22 mouse cellular contexts compared by ENCODE assay signal in the genomic region with DNA sequence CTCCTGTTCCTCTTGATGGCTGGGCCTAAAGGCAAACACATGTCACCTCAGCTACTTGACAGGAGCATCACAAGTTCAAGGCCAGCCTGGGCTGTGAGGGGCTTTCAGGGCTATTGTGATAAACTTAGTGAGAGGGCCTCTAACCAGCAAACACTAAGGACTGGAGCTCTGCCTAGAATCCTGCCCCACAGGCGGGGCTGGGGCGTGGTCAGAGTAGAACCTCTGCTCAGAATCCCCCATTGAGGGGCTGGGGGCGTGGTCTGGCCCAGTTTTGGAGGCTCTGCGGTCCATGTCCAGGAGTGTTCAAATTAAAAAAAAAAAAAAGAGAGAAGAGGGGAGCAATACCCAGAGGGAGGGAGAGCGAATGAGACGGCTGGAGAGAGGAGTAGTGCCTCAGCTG. TPM values are rescaled to one million over a fixed set of nuclear protein-coding genes. Genes with fewer than 3 reads are reported as not detected.
"Had no signal": no experiment of that assay in that cellular context is flagged by ENCODE, and none has a peak within 500 bp of the region (broad histone marks: within the 10 kb centered on the region; RNA-seq: fewer than 3 reads in every experiment).

No protein-coding gene starts in this region.

- H3K27me3 ChIP-seq: kidney, embryonic 15.5 days; limb, embryonic 15.5 days; midbrain, embryonic 13.5 days had no signal

- H3K9me3 ChIP-seq: kidney, embryonic 15.5 days; limb, embryonic 12.5 days; limb, embryonic 15.5 days; midbrain, embryonic 13.5 days had no signal

- H3K4me3 ChIP-seq: kidney, embryonic 15.5 days; left cerebral cortex, adult 2 months; limb, embryonic 12.5 days; limb, embryonic 15.5 days; midbrain, embryonic 10.5 days; midbrain, embryonic 13.5 days; myocyte had no signal

- ATAC-seq: liver, postnatal 0 days; lung, postnatal 0 days; midbrain, embryonic 13.5 days; midbrain, embryonic 16.5 days had no signal

- DNase-seq: kidney, adult 8-10 months; kidney, postnatal 10 days; kidney, postnatal 36 days; layer of hippocampus, postnatal 36 days; liver, postnatal 0 days; lung, embryonic 14.5 days; thymus, postnatal 25 days had no signal

- H3K27ac ChIP-seq: kidney, embryonic 15.5 days; left cerebral cortex, adult 2 months; limb, embryonic 12.5 days; limb, embryonic 15.5 days; liver, embryonic 14.5 days; macrophage; midbrain, embryonic 10.5 days; midbrain, embryonic 13.5 days had no signal

RNA-seq across cellular contexts. Expression of gene Tmprss9, which starts 24.0 kb away (rescaled TPM):
- total RNA-seq: megakaryocyte, adult 5-6 weeks; monocyte, adult 5-6 weeks had no signal
- polyA plus RNA-seq: kidney, embryonic 15.5 days; limb, embryonic 15.5 days; liver, embryonic 11.5 days; lung, postnatal 0 days; macrophage; stomach, embryonic 16.5 days had no signal
